Mouse (Mus musculus): Measurements from ENCODE around the gene Mettl5. TPM values are rescaled to one million over a fixed set of nuclear protein-coding genes. Genes with fewer than 3 reads are reported as not detected.

Mettl5 gene
- polyA plus RNA-seq, 1 experiment from 2014 or later: 38.5 TPM

DNA sequence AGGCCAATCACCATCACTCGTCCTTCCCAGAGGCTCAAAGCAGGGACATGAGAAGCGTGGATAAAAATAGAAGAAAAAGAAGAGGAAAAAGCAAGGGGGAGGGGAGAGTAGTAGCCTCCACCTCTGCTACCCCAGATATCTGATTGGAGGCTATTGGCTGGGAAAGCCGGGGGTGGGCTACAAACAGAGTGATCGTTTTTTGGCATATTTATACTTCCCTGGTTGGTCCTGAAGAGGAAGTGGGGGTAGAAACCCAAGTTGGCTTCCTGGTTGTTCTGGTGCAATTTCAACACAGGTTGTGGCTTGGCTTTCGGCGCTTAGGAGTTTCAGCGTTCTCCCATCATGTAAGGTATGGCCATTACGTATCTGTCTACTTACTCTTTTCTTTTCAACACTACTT, 63.7 kb downstream of the Mettl5 start, which contains the start of gene Klhl23:
Gene Klhl23, plus strand, starts transcription at position 234 of the 400 bp plus-strand sequence.
- Histone ChIP-seq H3K36me3 (replicated peaks) (peaks cover 7% of the 10 kb centered on the region), H3K4me3 (replicated peaks) (peak within 1 kb of the TSS; percentile 91), H3K27ac (peak within 1 kb of the TSS; percentile 96), H3K4me1 (peaks cover 33% of the 10 kb centered on the region), H3K9ac (peak within 1 kb of the TSS; percentile 97), H3K4me2 (peak within 1 kb of the TSS; percentile 84), H3K27me3 (no peaks in the 10 kb centered on the region), H3K9me3 (no peaks in the 10 kb centered on the region)
- no peak for ATAC-seq (ENCODE audit: low FRiP score)
- WGBS: 33% methylated on average over 8 of the region's 8 CpGs

Other genes starting within 250 kb of the Mettl5 start
- gene Bbs5, start 238.4 kb downstream of the Mettl5 start, polyA plus RNA-seq (2016; fragmentation: Nextera tagmentation; extraction: Ambion mirVana): 15.9 and 16.8 TPM in 2 replicates
- gene Klhl41, start 215.5 kb downstream of the Mettl5 start, polyA plus RNA-seq (2016; fragmentation: Nextera tagmentation; extraction: Ambion mirVana): 0.24 and 0.37 TPM in 2 replicates
- gene Fastkd1, start 172.1 kb downstream of the Mettl5 start, polyA plus RNA-seq (2016; fragmentation: Nextera tagmentation; extraction: Ambion mirVana): 16.7 and 18.7 TPM in 2 replicates
- gene Ppig, start 163.1 kb downstream of the Mettl5 start, polyA plus RNA-seq (2016; fragmentation: Nextera tagmentation; extraction: Ambion mirVana): 173 and 178 TPM in 2 replicates
- gene Ccdc173, start 96.0 kb downstream of the Mettl5 start, polyA plus RNA-seq (2016; fragmentation: Nextera tagmentation; extraction: Ambion mirVana): 4.4 and 4.5 TPM in 2 replicates
- 33.1 and 35.4 TPM in 2 replicates for gene Phospho2, start 96.0 kb downstream of the Mettl5 start, polyA plus RNA-seq (2016; fragmentation: Nextera tagmentation; extraction: Ambion mirVana)
- 43.8 and 47.9 TPM in 2 replicates for gene Klhl23, start 63.7 kb downstream of the Mettl5 start, polyA plus RNA-seq (2016; fragmentation: Nextera tagmentation; extraction: Ambion mirVana)
- 448 and 466 TPM in 2 replicates for gene Ssb, start 24.1 kb downstream of the Mettl5 start, polyA plus RNA-seq (2016; fragmentation: Nextera tagmentation; extraction: Ambion mirVana)
- 18.9 and 22.2 TPM in 2 replicates for gene Ubr3, start 11.6 kb upstream of the Mettl5 start, polyA plus RNA-seq (2016; fragmentation: Nextera tagmentation; extraction: Ambion mirVana)
- 0.06 and 0.15 TPM in 2 replicates for gene Myo3b, start 153.5 kb upstream of the Mettl5 start, polyA plus RNA-seq (2016; fragmentation: Nextera tagmentation; extraction: Ambion mirVana)